Mouse (Mus musculus) B cell, adult 2 months (primary cell): Measurements from ENCODE around the gene Grrp1.

Source experiments
- DNase-seq, 2 experiments: peaks; one replicate each; pipeline ENCODE4 v3.0.0; 2022

Grrp1 gene

DNA sequence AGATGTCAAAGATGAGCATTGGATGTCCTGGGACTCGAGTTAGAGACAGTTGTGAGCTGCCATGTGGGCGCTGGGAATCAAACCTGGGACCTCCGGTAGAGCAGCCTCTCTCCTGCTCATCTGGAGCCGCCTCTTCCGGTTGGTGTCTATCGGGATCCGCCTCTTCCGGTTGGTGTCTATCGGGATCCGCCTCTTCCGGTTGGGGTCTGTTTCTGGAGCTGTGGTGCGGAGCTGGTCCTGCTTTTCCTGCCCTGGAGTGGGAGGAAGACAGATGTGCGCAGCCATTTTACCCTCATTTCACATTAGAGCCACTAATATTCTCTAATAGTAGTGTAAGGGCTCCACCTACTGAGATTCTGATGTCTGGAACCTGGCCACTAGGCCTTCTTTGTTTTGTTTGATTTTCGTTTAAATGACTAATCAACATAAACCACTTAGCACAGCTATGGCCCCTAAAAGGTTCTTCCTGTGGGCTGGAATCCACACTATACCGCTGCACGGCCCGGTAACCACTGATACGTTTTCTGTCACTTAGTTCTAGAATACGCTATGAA lies 14.3 kb upstream of the Grrp1 start:
- DNase-seq = no peak

DNA sequence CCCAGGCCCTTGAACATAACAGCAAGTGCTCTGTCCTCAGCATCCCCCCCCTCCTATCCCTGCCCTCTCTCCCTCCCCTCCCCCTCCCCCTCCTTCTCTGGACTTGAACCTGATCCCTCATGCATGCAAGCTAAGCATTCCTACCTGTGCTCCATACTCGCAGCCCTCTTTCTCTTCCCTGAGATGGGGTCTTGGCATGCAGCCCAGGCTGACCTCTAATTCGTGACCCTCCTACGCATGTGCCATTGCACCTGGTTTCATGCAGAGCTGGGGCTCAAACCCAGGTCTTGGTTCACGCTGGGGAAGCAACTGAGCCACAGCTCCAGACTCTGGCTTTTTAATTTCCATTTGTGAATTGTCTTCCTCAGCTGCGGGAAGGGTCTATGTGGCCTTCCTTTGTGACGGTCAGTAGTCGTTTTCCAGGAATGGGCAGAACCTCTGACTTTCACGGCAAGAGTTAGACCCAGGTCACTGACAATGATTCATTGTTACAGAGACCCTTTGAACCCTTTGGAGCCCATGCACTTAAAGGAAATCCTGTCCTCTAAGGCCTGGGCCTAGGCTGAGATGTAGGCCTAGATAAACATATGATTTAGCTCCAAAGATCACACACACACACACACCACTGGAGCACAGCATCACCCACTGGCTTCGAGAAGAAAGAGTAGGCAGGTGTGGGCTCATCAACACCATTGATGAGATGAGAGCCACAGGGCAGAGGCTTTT lies 12.1 kb upstream of the Grrp1 start:
- no peak for DNase-seq

DNA sequence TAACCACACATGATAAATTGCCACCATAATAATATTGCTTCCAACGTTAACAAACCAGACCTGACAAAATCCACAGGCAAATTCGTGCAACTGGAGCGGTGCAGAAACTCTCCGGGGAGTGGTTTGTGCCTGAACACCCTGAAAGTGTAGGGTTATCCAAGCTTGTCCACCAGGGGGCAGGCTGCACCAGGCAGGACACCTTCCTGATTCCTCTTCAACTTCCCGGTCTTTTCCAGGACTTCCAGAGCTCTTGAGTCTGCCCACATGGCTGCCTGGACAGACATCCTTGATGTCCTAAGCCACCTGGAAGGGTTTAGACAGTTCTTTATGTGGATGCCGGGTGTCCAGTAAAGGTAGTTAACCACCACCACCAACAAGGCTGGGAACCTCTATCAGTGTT lies 9.3 kb upstream of the Grrp1 start:
- peak; percentile 56 to 61 for DNase-seq

- DNase-seq = no peak
These were observed 4.4 kb upstream of the Grrp1 start for GRCm38 (mm10) chr4:134258354-134258753.

- DNase-seq = no peak
These were observed 3.5 kb upstream of the Grrp1 start for GRCm38 (mm10) chr4:134257198-134258009.

DNA sequence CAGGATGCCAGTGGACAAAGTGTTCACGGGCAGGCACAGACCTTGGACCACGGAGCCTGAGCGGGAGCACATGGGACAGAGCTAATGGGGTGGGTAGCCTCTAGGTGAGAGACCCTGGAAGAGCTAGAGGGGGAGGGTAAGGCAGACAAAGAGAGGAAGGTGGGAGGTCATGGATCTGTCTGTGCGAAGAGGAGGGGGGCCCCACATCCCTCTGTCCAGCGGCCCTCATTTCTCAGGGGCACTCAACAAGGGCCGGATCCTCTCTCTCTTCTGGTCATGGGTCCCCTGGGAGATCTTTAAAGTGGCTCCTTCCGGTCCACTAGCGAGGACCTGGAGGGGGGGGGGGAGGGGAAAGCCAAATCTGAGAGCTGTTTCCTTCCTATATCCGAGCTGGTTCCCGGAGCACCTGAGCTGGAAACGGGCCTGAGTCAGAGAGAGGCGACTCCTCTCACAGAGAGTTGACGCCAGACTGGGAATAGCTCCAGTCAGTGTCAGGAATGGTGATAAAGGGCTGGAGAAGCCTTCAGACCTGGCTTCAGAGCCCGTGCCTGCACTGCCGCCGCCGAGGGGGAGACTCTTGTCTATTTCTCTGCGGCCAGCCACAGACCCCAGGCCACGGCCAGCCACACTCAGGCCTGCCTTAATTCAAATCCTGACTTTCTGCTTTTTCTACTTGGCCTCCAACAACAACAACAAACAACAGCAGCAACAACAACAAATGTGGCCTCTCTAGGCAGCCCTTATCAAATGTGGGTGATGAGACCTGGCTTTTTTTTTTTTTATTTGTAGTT lies 2.7 kb upstream of the Grrp1 start:
- DNase-seq = no peak

- no peak for DNase-seq
These were observed 1.9 kb upstream of the Grrp1 start for GRCm38 (mm10) chr4:134255854-134256253.

- no peak for DNase-seq
These were observed 929 bp upstream of the Grrp1 start for GRCm38 (mm10) chr4:134254835-134255234.

GRCm38 (mm10) chr4:134252911-134253721 lies 790 bp downstream of the Grrp1 start:
- no peak for DNase-seq

DNA sequence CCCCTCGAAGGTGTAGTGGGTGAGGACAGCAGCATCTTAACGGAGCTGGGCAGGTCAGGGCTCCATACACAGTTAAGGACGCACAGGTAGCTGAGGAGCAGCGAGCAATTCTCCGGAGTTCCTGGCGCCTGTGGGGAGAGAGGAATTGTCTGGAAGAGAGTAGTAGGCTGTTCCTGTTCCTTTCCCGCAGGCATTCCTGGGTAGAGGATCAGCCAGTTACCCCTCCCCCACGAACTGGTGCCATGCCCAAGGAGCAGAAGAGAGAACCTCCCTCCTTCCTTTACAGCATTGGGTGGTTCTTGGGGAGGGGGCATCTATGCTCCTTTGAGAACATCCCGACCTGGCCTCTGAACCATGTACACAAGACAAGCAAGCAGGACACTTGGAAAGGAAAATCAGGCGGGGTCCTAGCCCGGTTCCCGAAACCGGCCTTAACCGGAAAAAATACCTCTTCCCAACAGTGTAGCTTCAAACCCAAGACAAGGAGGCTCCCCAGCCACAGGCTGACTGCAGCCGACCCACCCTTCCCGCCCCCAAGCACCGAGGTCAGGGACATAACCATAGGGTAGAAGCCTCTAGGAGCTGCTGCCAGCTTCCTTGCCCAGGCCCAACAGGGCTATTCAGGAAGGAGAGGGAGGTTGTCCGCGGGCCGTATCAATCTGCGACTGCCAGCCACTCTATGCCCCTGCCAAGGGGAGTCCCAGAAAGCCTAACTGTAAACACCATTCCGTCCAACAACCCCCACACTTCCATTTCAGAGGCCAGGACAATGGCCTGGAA lies 1.6 kb downstream of the Grrp1 start:
- no peak for DNase-seq

DNA sequence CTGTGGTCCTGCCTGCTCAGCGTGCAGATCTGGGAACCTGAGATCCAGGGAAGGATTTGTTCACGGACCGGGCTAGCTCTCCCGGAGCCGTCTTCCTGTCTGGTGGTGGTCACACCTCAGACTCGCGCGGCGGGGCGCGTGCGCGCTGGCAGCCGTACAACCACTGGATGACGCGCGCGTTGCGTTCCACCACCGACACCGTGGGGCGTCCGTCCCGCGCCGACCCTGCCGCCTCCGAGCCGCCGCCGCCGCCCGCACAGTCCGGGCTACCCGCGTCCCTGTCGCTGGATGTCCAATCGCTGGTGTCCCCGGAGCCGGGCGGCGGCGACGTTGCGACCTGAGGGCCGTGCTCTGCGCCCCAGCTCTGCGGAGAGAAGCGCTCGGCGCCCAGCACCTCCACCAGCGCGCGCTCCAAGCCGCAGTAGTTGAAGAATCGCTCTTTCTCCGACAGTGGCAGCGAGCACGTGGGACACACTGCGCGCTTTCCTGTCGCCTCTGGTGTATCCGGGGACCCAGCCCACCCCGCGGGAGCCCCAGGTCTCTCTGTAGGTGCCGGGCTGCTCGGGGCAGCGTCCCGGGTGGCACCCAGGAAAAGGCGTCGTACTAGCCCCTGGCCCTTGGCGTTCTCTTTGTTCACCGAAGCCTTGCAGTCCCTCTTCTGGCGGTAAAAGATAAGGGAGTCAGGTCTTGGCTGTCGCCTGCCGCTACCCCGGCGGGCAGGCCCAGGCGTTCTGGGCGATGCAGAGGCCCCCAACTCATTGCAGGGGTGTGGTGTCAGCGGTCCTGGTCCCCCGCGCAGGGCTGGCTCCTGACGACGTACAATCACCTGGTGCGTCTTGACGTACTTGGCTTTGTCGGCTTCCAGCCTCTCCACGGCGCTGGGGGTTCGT lies 2.4 kb downstream of the Grrp1 start:
- peak in 1 of 2 experiments; percentile 37 for DNase-seq

DNA sequence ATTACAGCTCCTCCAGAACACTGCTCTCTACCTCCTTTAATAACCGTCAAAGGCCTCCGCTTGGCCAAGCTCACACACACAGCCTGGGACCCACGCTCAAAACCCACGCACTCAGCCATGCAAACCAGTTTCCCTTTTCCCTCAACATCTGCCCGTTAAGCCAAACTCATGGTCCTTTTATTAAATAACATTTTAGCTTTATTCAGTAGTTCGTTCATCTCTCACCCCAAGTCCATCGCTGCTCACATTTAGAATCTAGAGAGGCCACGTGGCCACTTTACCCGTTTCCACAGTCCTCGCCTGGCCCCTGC lies 3.0 kb downstream of the Grrp1 start:
- DNase-seq = no peak

- DNase-seq = no peak
These were observed 3.6 kb downstream of the Grrp1 start for GRCm38 (mm10) chr4:134250116-134250929.

DNA sequence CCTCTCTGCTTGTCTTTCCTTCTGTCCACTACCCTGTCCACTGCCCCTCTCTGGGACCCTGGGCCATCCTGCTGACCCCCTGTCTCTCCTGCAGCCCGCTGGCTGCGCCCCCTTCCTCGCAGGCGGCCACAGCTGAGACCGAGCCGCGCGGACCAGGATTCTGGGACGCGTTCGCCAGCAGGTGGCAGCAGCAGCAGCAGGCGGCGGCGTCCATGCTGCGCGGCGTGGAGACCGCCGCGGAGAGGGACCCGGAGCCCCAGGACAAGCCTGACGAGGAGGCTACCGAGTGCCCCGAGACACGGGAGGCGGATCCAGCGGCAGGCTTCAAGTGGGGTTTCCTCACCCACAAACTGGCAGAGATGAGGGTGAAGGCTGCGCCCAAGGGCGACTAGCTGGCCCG lies 4.3 kb downstream of the Grrp1 start:
- DNase-seq = peak; percentile 74 to 82

DNA sequence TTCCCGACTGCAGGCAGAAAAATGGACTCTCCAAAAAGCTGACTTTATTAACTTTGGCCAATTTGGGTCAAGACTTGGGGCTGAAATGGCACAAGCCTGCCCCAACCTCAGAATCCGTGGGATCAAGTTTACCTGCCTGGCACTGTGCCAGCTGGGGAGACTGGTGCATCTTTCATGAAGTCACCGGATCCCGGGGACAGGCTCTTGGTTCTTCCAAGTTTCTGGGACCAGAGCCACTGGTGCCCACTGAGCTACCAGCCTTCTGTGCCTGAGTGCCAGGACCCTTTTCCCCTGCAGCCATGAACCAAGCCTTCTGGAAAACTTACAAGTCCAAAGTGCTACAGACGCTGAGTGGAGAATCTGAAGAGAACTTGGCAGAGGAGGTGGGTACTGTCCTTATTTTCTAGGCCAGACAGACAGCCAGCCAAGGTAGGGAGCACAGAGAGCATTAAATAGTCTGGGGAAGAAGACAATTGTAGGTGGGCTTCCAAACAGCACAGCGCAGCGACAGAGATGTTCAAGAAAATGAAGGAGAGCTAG lies 7.1 kb downstream of the Grrp1 start, which contains the start of gene Gm30191:
Gm30191 (plus strand) TSS at position 217 of the 540 bp plus-strand sequence.
- no peak for DNase-seq

- DNase-seq = no peak
These were observed 7.7 kb downstream of the Grrp1 start for GRCm38 (mm10) chr4:134246256-134246655.

DNA sequence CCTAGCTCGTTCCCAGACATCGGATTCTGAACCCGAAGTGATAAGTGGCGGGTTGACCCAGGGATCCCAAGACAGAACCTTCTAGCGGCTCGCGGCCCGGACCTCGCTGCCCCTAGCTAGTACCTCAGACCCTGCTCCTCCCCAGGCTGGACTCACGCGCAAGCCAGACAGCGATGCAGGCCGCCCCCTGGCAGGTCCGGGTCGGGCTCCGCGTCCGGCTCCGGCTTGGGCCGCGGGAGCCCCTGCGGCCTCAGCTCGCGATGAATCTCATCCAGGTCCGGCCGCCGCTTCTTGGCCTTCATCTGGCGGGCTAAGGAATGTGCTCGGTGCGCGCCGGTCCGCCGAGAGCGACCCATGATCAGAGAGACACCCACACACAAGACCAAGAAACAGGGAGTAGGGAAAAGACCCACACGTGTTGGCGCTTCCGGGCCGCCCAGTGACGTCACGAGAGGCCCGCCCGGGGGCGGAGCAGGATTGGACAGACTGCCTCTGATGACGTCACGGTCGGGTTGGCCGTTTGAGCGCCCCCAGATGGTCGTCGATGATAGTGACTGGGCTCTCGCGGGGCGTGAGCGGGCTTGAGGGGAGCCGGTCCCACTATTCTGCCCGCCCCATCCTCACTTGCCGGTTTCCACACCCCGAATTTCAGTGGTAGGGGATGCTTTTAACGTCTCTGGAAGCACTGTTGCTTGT lies 8.6 kb downstream of the Grrp1 start, which contains the start of gene Zfp593:
Zfp593 (minus strand) TSS at position 445 of the 696 bp plus-strand sequence.
- DNase-seq = peak; percentile 99

DNA sequence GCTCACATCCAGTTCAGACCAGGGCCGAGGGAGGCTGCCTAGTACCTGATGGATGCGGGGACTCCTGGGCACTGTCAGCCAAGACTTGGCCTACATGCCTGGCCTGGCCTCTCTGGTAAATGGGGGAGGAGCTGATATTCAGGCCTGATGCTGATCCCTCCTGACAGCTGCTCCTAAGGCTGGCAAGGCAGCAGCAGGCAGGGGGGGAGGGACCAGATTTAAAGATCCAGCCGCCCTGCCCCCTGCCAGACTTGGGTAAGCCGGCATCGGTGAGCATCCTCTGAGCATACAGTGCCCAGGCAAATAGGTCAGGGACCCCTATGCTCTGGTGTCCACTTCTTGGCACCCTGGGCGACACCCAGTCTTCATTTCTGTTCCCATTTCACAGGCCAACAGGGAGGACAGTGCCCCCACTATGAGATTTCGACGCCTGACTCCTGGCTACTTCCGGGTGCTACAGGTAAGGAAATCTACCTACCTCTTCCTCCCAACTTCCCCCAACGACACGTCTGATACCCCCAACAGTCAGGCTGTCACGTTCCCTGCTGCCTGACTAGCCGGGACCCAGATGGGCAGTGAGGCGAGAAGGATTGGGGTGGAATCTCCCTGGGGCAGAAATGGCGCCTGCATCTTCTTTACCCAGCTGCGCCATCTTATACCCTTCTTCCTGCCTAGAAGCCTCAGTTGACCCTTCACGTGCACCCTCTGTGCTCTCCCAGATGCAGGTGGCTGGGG lies 10.2 kb downstream of the Grrp1 start, which contains the start of gene E130218I03Rik:
E130218I03Rik (plus strand) TSS at position 147 of the 735 bp plus-strand sequence.
- DNase-seq = no peak
